Mouse (Mus musculus): ENCODE results near the gene 0610012G03Rik.

DNA sequence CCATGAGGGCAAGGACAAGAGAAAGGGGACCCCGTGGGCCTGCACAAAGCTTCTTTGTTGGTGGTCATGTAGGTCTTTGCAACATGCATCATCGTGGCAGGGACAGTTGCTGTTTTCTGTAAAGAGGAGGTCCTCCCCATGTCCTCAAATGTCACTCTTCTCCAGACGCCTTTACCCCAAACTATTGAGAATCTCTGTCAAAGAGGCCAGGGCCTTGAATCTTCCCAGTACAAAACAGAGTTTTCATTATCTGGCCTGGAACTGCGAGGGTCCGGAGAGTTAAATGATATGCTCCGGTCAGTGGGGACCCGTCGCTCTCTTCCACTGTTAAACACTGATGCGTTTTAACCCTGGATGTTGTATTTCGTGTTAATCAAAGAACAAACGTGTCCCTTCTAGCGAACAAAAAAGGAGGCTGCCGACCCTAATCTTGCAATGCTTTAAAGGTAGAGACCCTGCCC is 13.7 kb downstream of the 0610012G03Rik start:
- TF ChIP-seq CTCF (IDR thresholded peaks at IDR 0.05) (no peak), EP300 (IDR thresholded peaks at IDR 0.05) (no peak)

All from lung, postnatal 0 days (tissue).